Mouse (Mus musculus) intestine, embryonic 15.5 days (tissue): ENCODE measurements around the gene Peli2. TPM values are rescaled to one million over a fixed set of nuclear protein-coding genes. Genes with fewer than 3 reads are reported as not detected.

Source experiments
- ATAC-seq: fragments of 200-750 bp; cut with Nextera tagmentation; 2 replicates; pipeline ENCODE4 v1.8.0; 2017; ENCODE audit warnings: moderate TSS enrichment, moderate library complexity
- H3K27ac ChIP-seq: fragments of 300-500 bp; sonication (generic); 2 replicates; pipeline ENCODE4 v1.5.1; 2015; ENCODE audit warnings: mild to moderate bottlenecking, inconsistent platforms
- H3K27me3 ChIP-seq: fragments of 300-500 bp; sonication (generic); replicated peaks from 2 replicates; pipeline ENCODE4 v1.6.1; 2015; ENCODE audit warnings: inconsistent platforms
- H3K36me3 ChIP-seq: fragments of 300-500 bp; sonication (generic); 2 replicates; pipeline ENCODE4 v1.6.1; 2015; ENCODE audit warnings: inconsistent platforms
- H3K4me1 ChIP-seq: fragments of 300-500 bp; sonication (generic); replicated peaks from 2 replicates; pipeline ENCODE4 v1.6.1; 2015; ENCODE audit warnings: inconsistent platforms
- H3K4me2 ChIP-seq: fragments of 300-500 bp; sonication (generic); replicated peaks from 2 replicates; pipeline ENCODE4 v1.6.1; 2015; ENCODE audit warnings: mild to moderate bottlenecking, inconsistent platforms
- H3K4me3 ChIP-seq: fragments of 300-500 bp; sonication (generic); replicated peaks from 2 replicates; pipeline ENCODE4 v1.5.1; 2015; ENCODE audit warnings: inconsistent platforms
- H3K9ac ChIP-seq: fragments of 300-500 bp; sonication (generic); 2 replicates; pipeline ENCODE4 v1.6.1; 2015; ENCODE audit warnings: inconsistent platforms
- H3K9me3 ChIP-seq: fragments of 300-500 bp; sonication (generic); 2 replicates; pipeline ENCODE4 v1.6.1; 2016; ENCODE audit warnings: inconsistent platforms
- WGBS: fragments of 180-500 bp; shearing (Covaris S2); methylation state at CpG from one replicate; pipeline ENCODE4 v1.1.7; 2015; 5-methylcytosine and 5-hydroxymethylcytosine counted together
- polyA plus RNA-seq: library from polyadenylated mRNA; unstranded; fragments of >200 nt; fragmentation: Nextera tagmentation; extraction: Ambion mirVana; gene quantifications from 2 replicates; pipeline ENCODE4 v1.2.1, GENCODE M21; 2015

Gene Peli2
- polyA plus RNA-seq, 1 experiment from 2014 or later, result 5.3 TPM

DNA sequence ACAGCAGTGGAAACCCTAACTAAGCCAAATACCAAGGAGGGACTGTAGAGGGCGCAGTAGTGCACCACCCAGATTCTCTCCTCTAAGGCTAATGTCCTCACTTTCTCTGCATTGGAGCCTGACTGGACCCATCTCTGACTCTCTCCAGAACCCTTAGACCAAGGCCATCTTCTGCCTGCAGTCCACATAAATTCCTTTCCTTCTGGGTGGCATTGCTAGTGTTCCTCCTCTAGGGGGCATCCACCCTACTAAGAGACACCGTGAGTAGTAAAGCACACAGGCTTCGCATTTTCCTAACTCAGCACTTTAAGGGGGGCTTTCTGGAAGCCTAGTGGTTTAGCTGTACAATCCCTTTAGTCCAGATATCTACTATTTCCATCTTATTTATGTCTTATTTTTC, 207.1 kb downstream of the Peli2 start:
- no peak overlapping the region for H3K4me3 ChIP-seq
- H3K9me3 ChIP-seq, result no peaks in the 10 kb centered on the region
- WGBS, result 65% methylated on average over 3 of the region's 3 CpGs
- H3K4me1 ChIP-seq, result peaks cover 16% of the 10 kb centered on the region
- no peak overlapping the region for H3K9ac ChIP-seq
- no peaks in the 10 kb centered on the region for H3K27me3 ChIP-seq
- H3K27ac ChIP-seq, result no peak overlapping the region
- no peak overlapping the region for H3K4me2 ChIP-seq
- H3K36me3 ChIP-seq, result no peaks in the 10 kb centered on the region
- ATAC-seq, result no peak

DNA sequence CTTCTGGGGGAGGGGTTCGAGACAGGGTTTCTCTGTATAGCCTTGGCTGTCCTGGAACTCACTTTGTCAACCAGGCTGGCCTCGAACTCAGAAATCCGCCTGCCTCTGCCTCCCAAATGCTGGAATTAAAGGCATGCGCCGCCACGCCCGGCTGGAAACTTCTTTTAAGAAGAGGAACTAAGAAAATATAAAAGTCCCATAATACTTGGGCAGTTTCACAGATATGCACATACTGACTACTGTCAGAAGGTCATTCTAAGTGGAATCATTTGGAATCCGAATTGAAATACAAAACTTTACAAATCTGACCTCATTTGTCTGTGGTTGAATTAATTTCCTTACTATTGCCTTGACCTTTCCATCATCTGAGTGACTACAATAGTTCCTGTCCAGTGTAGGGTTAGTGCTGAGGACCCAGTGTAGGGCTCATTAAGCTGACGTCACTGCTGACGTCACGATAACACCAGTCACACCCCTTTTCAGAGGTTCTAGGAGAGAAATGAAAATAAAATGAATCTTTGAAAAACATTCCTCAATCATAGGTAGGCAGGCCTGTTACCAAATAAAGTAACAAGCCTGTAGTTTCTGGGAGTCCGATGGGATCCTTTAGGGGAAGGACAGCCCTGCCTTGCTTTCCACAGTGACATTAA, 209.2 kb downstream of the Peli2 start:
- H3K4me3 ChIP-seq, result no peak overlapping the region
- peaks cover 18% of the 10 kb centered on the region for H3K4me1 ChIP-seq
- no peaks in the 10 kb centered on the region for H3K36me3 ChIP-seq
- no peak overlapping the region for H3K27ac ChIP-seq
- H3K9me3 ChIP-seq, result no peaks in the 10 kb centered on the region
- H3K27me3 ChIP-seq, result no peaks in the 10 kb centered on the region
- H3K9ac ChIP-seq, result no peak overlapping the region
- H3K4me2 ChIP-seq, result no peak overlapping the region
- 89% methylated on average over 12 of the region's 12 CpGs for WGBS
- ATAC-seq, result no peak
